Mouse (Mus musculus): ENCODE results near the gene Slc24a3.

GRCm38 (mm10) chr2:145214086-145214831 is 46.7 kb downstream of the Slc24a3 start:
- TF ChIP-seq CTCF (IDR thresholded peaks at IDR 0.05; ENCODE audit: insufficient read depth, low read length) (no peak), POLR2A (IDR thresholded peaks at IDR 0.05; ENCODE audit: borderline replicate concordance, extremely low read depth, low read depth, low read length) (no peak)
